Mouse (Mus musculus) layer of hippocampus, postnatal 25 days (tissue): Measurements from ENCODE around the gene Magea10. TPM values are rescaled to one million over a fixed set of nuclear protein-coding genes. Genes with fewer than 3 reads are reported as not detected.

ENCODE experiments used
- DNase-seq, 2 experiments: peaks; one replicate each; pipeline ENCODE4 v3.0.0; 2022; ENCODE audit warnings: mixed read lengths in 2 of 2, low spot score in 1 of 2; ENCODE audit errors: extremely low spot score in 1 of 2
- total RNA-seq, 2 experiments: library from RNA; stranded (reverse); gene quantifications; 2 replicates each; pipeline ENCODE4 v1.2.3; 2021

Magea10 gene
- not detected for total RNA-seq

GRCm38 (mm10) chrX:72386758-72387157 lies at the start of gene Magea10:
Magea10 (minus strand) TSS chrX:72386858.
- no peak for DNase-seq

GRCm38 (mm10) chrX:72381972-72382371 lies 4.7 kb downstream of the Magea10 start:
- DNase-seq, result no peak

Other genes starting within 250 kb of the Magea10 start
- not detected for gene Magea4, start 164.8 kb downstream of the Magea10 start, total RNA-seq
- gene Gabre, start 112.1 kb downstream of the Magea10 start, total RNA-seq, result under 1 TPM; 0.05 to 0.12 TPM